Mouse (Mus musculus) stomach, postnatal 0 days (tissue): ENCODE measurements at regions not wholly inside any gene's neighbourhood (a gene's known extent, or its start where the extent isn't known, plus 50 kb on each side); places are given as distances from the start of the nearest gene placed in this dataset.

Source experiments
- CTCF ChIP-seq: IDR thresholded peaks from 2 replicates; pipeline ENCODE4 v1.5.1; 2016; ENCODE audit warnings: antibody characterized with exemption, low read depth, mild to moderate bottlenecking, moderate library complexity
- EP300 ChIP-seq: optimal IDR thresholded peaks from 2 replicates; pipeline ENCODE3; 2016; ENCODE audit warnings: antibody characterized with exemption

- TF ChIP-seq CTCF (no peak), EP300 (no peak)
These were observed 193.9 kb downstream of the Tpra1 start for GRCm38 (mm10) chr6:89095911-89096310.
